Mouse (Mus musculus): ENCODE data around the gene Ablim1. TPM values are rescaled to one million over a fixed set of nuclear protein-coding genes. Genes with fewer than 3 reads are reported as not detected.

Gene Ablim1
- polyA plus RNA-seq, 2 experiments: 3.0 to 4.7 TPM

DNA sequence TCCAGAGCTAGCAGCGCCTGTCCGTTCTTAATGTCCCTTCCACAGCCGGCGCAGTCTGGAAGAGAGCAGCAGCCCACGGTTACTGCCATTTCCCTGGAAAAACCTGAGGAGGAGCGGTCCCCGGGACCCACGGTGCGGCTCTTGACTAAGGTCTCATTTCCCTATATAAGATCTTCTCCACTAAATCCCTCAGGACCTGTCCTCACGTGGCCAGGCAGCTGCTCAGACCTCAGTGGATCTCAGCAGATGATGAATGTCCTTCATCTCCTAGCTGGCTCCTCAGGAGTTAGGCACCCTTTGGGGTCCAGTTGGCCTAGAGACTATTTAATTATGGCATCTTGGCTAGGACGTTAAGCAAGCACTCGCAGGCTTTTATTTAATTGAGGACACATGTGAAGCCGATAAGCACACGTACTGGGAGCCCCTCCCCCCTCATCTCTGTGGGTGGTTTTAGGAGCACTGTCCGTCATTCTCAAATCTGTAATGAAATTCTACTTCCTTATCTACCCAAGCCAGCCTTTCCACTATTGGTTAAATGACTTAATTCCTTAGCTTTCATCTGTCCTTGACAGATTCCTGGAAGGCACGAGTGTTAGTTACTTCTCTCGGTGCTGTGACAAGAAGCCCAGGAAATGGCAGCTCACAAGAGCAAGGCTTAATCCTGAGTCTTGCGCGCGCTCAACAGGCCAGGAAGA is 179.9 kb downstream of the Ablim1 start:
- DNase-seq (ENCODE audit: low read depth in 3 of 3, low spot score in 3 of 3): no peak
- H3K27me3 ChIP-seq (ENCODE audit: control insufficient read depth, insufficient read depth, low read length): no peaks in the 10 kb centered on the region

GRCm38 (mm10) chr19:57132916-57133520 is 181.7 kb downstream of the Ablim1 start:
- Histone ChIP-seq H3K9ac (replicated peaks) (no peak overlapping the region), H3K4me1 (replicated peaks; ENCODE audit: control insufficient read depth in 2 of 2, insufficient read depth in 2 of 2, low read length in 1 of 2) (no peaks in the 10 kb centered on the region; a peak in 1 of 4 replicates), H3K27ac (no peak overlapping the region), H3K4me3 (ENCODE audit: insufficient read depth in 1 of 2, low read depth in 2 of 2, low read length in 2 of 2) (no peak overlapping the region), H3K36me3 (replicated peaks; ENCODE audit: control insufficient read depth, insufficient read depth, low read depth) (no peaks in the 10 kb centered on the region), H3K27me3 (ENCODE audit: control insufficient read depth, insufficient read depth, low read length) (no peaks in the 10 kb centered on the region), H3K9me3 (ENCODE audit: control insufficient read depth, low read length) (no peaks in the 10 kb centered on the region), H3K4me2 (ENCODE audit: low read depth) (no peak overlapping the region)
- WGBS (ENCODE audit: insufficient replicate concordance): 41% methylated on average over 6 of the region's 6 CpGs
- TF ChIP-seq EP300 (IDR thresholded peaks at IDR 0.05; ENCODE audit: low read depth) (no peak), CTCF (IDR thresholded peaks at IDR 0.05; ENCODE audit: low read depth) (no peak)
- DNase-seq (ENCODE audit: low read depth in 3 of 3, low spot score in 3 of 3) (no peak), ATAC-seq (ENCODE audit: insufficient read depth) (no peak)

More for the DNA sequence above, 179.9 kb downstream of the Ablim1 start:
- Histone ChIP-seq H3K9me3 (ENCODE audit: control insufficient read depth, low read length) (no peaks in the 10 kb centered on the region), H3K27ac (no peak overlapping the region), H3K9ac (replicated peaks) (no peak overlapping the region), H3K4me1 (replicated peaks; ENCODE audit: control insufficient read depth in 2 of 2, insufficient read depth in 2 of 2, low read length in 1 of 2) (no peaks in the 10 kb centered on the region; a peak in 1 of 4 replicates), H3K4me3 (ENCODE audit: insufficient read depth in 1 of 2, low read depth in 2 of 2, low read length in 2 of 2) (no peak overlapping the region), H3K36me3 (replicated peaks; ENCODE audit: control insufficient read depth, insufficient read depth, low read depth) (no peaks in the 10 kb centered on the region), H3K4me2 (ENCODE audit: low read depth) (no peak overlapping the region)
- ATAC-seq (ENCODE audit: insufficient read depth): no peak
- WGBS (ENCODE audit: insufficient replicate concordance): 47% methylated on average over 20 of the region's 20 CpGs
- no peak for TF ChIP-seq EP300 (IDR thresholded peaks at IDR 0.05; ENCODE audit: low read depth)
- TF ChIP-seq CTCF (IDR thresholded peaks at IDR 0.05; ENCODE audit: low read depth): no peak

DNA sequence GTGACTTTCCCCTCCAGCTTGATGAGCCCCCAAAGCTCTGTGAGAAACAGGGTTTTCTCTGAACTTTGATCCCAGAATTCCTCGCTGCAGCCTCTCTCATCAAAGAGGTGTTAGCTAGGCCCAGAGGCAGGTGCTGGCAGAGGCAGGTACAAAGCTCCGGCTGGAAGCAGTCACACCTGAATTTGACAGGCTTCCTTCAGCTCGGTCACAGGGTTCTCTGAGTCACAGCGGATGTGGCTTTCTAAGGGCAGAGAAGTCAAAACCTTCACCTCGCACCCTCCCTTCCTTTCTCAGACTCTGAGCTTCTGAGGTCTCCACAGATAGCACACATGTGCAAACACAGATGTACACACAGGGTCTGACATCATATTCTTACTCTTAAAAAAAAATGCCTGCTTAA is 182.4 kb downstream of the Ablim1 start:
- Histone ChIP-seq H3K36me3 (replicated peaks; ENCODE audit: control insufficient read depth, insufficient read depth, low read depth) (no peaks in the 10 kb centered on the region), H3K4me1 (replicated peaks; ENCODE audit: control insufficient read depth in 2 of 2, insufficient read depth in 2 of 2, low read length in 1 of 2) (no peaks in the 10 kb centered on the region; a peak in 1 of 4 replicates), H3K4me2 (ENCODE audit: low read depth) (no peak overlapping the region), H3K27me3 (ENCODE audit: control insufficient read depth, insufficient read depth, low read length) (no peaks in the 10 kb centered on the region), H3K27ac (no peak overlapping the region), H3K9me3 (ENCODE audit: control insufficient read depth, low read length) (no peaks in the 10 kb centered on the region), H3K9ac (replicated peaks) (no peak overlapping the region), H3K4me3 (ENCODE audit: insufficient read depth in 1 of 2, low read depth in 2 of 2, low read length in 2 of 2) (no peak overlapping the region)
- WGBS (ENCODE audit: insufficient replicate concordance): 36% methylated on average over 5 of the region's 5 CpGs
- ATAC-seq (ENCODE audit: insufficient read depth): no peak
- TF ChIP-seq CTCF (IDR thresholded peaks at IDR 0.05; ENCODE audit: low read depth): no peak
- no peak for TF ChIP-seq EP300 (IDR thresholded peaks at IDR 0.05; ENCODE audit: low read depth)
- DNase-seq (ENCODE audit: low read depth in 3 of 3, low spot score in 3 of 3): no peak

GRCm38 (mm10) chr19:57131366-57131765 is 183.4 kb downstream of the Ablim1 start:
- Histone ChIP-seq H3K9ac (replicated peaks) (no peak overlapping the region), H3K36me3 (replicated peaks; ENCODE audit: control insufficient read depth, insufficient read depth, low read depth) (no peaks in the 10 kb centered on the region), H3K4me3 (ENCODE audit: insufficient read depth in 1 of 2, low read depth in 2 of 2, low read length in 2 of 2) (no peak overlapping the region), H3K4me2 (ENCODE audit: low read depth) (no peak overlapping the region), H3K27ac (no peak overlapping the region), H3K4me1 (replicated peaks; ENCODE audit: control insufficient read depth in 2 of 2, insufficient read depth in 2 of 2, low read length in 1 of 2) (no peaks in the 10 kb centered on the region; a peak in 1 of 4 replicates), H3K27me3 (ENCODE audit: control insufficient read depth, insufficient read depth, low read length) (no peaks in the 10 kb centered on the region), H3K9me3 (ENCODE audit: control insufficient read depth, low read length) (no peaks in the 10 kb centered on the region)
- ATAC-seq (ENCODE audit: insufficient read depth): no peak
- 29% methylated on average over 4 of the region's 4 CpGs for WGBS (ENCODE audit: insufficient replicate concordance)
- TF ChIP-seq EP300 (IDR thresholded peaks at IDR 0.05; ENCODE audit: low read depth): no peak
- no peak for TF ChIP-seq CTCF (IDR thresholded peaks at IDR 0.05; ENCODE audit: low read depth)
- DNase-seq (ENCODE audit: low read depth in 3 of 3, low spot score in 3 of 3): no peak

DNA sequence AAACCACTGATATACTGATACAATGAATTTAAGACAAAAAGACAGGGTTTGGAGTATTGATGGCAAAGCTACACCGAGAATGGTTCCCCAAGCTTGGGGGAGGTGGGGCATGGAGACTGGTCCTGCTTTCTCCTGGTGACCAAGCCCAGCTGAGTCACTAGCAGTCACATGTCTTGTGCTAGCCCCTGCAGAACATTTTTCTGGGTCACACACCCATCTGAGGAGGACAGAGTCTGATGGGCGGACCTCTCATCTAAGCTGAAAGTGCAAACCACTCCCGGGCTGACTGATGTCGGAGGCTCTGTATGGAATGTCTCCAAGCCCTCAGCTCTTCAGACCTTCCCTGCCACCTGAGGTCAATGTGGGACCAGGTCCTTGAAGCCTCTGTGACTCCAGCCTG is 184.1 kb downstream of the Ablim1 start:
- ATAC-seq (ENCODE audit: insufficient read depth) (no peak), DNase-seq (ENCODE audit: low read depth in 3 of 3, low spot score in 3 of 3) (no peak)
- Histone ChIP-seq H3K9ac (replicated peaks) (no peak overlapping the region), H3K27ac (no peak overlapping the region), H3K27me3 (ENCODE audit: control insufficient read depth, insufficient read depth, low read length) (no peaks in the 10 kb centered on the region), H3K4me2 (ENCODE audit: low read depth) (no peak overlapping the region), H3K4me3 (ENCODE audit: insufficient read depth in 1 of 2, low read depth in 2 of 2, low read length in 2 of 2) (no peak overlapping the region), H3K4me1 (replicated peaks; ENCODE audit: control insufficient read depth in 2 of 2, insufficient read depth in 2 of 2, low read length in 1 of 2) (no peaks in the 10 kb centered on the region; a peak in 1 of 4 replicates), H3K36me3 (replicated peaks; ENCODE audit: control insufficient read depth, insufficient read depth, low read depth) (no peaks in the 10 kb centered on the region), H3K9me3 (ENCODE audit: control insufficient read depth, low read length) (no peaks in the 10 kb centered on the region)
- 66% methylated on average over 4 of the region's 4 CpGs for WGBS (ENCODE audit: insufficient replicate concordance)
- TF ChIP-seq EP300 (IDR thresholded peaks at IDR 0.05; ENCODE audit: low read depth) (no peak), CTCF (IDR thresholded peaks at IDR 0.05; ENCODE audit: low read depth) (no peak)
